Mouse (Mus musculus) adipocyte (in vitro differentiated cells): ENCODE results near the gene Olfr509.
"Not testable (repeated sequence)": the region's sequence is repeated elsewhere in the genome, so short reads cannot be mapped to it uniquely, and the experiment has no call there.

Source experiments
- DNase-seq: peaks from one replicate; pipeline ENCODE4 v3.0.0-alpha.2; 2016; ENCODE audit warnings: low spot score

Gene Olfr509

DNA sequence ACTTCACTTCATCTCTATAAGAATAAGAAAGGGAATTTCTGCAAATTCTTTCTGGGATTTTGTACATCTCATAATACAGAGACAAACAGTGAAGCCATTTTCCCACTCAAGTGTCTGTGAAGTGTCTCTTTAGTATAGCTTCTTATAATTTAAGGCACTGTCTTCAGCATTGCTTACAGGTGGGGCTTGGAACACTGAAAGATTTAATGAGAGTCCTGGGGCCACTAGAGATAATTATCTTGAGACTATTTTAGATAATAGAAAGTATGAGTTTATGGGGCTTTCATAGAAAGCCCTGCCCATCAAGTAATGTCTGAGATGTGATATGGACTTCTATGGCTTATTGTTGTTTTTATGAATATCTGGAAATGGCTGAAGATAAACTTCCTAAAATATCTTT lies at the start of gene Olfr509:
Gene Olfr509, minus strand, starts transcription at position 101 of the 400 bp plus-strand sequence.
- DNase-seq: no peak

DNA sequence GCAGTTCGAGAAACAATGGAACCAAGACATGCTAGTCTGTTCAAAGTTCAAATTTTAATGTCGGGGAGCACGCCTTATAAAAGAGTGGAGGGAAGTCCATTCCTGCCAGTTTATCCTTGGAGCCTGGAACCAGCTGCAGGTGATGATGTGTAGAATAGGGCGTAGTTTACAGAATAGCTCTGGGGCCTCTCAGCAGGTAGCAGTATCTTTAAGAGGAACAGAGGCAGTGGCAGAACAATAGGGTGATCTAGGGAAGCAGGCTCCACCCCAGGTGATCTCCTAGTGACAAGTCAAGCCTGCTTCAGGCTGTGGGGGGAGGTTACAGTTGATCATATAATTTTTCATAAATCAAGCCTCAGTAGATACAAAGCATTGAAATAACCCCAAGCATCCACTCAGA lies 27.2 kb upstream of the Olfr509 start:
- DNase-seq: no peak

DNA sequence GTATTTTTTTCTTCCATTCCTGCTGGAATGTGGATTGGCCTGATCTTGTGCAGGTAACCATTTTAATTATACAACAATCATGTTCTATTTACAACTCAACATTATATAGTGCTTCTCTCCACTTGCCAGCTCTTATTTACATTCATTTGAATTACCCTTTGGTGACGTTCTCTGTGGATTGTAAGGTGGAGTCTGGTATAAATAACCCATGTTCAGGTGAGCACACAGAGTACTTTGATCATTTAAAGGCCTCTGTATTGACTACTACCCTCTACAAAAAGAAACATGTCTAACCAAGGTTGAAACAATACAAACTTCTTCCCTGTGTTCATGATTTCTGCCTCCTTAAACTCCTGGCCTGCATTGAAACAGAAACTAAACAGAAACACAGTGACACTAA lies 19.4 kb upstream of the Olfr509 start:
- DNase-seq: no peak

DNA sequence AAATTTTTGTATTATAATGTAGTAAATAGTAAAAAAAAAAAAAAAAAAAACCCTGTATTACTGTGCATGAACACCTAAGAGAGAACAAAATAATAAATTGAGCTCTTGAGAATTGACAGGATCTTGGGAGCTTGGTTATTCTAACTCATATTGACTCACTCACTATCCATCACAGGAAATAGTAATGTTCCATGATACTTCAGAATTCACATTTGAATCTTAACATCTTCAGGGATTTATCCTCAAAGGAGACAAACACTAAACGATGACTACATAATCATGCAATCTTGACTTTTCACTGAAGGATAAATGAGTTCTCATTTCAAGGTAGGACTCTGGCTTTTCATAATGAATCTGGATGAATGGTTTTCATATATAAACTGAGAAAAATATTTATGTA lies 14.4 kb upstream of the Olfr509 start, which contains the start of gene Olfr510:
Gene Olfr510, plus strand, starts transcription at position 301 of the 400 bp plus-strand sequence.
- no peak for DNase-seq

DNA sequence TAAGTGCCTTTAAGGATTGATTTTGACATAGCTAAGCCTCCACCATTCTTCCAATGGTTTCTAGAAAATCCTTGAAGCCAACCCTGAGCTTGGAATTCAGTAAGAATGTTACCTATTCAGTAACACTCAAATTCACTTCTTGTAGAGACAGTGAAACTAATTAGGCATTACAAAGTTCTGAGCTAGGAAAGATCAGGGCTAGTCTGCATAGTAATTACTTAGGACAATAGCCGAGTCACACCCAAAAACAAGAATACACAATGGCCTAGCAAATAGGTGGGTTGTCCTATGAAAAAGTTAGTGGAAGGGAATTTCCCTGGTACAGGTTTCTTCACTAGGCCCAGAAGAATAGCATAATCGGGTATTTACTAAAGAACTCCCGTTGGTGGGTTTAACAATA lies 10.7 kb upstream of the Olfr509 start:
- DNase-seq: no peak

DNA sequence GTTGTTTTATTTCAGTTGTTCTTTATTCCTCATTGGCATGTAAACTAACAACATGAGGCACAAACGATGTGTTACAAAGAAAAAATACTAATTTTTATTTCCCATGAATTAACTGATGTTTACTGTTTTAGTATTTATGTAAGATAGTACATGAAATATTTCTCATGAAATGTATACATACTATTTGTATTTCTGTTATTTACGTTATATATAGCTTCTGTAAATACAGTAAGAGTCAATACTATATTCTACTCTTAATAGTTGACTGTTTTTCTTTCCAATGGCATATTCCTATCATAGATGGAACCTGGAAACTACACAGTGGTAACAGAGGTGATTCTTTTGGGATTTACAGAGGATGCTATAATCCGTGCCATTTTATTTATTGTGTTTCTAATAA lies 22.0 kb downstream of the Olfr509 start, which contains the start of gene Olfr508:
Gene Olfr508, plus strand, starts transcription at position 301 of the 400 bp plus-strand sequence.
- DNase-seq: no peak

DNA sequence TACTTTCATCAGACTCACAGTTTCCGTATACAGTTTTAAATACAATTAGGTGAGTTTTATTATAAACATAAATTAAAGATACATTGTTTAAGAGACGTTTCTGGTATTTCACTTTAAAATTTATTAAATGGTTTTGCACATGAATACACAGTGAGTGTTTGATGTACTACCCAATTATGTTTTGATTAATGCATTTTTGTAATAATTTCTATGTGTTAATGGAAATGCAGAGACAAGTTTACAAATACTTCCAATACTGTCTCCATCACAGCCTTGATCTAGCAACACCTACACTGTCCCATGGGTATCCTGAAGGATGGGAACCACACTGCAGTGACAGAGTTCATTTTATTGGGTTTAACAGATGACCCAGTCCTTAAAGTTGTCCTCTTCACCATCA lies 30.2 kb downstream of the Olfr509 start, which contains the start of gene Olfr507:
Gene Olfr507, plus strand, starts transcription at position 301 of the 400 bp plus-strand sequence.
- DNase-seq: no peak

DNA sequence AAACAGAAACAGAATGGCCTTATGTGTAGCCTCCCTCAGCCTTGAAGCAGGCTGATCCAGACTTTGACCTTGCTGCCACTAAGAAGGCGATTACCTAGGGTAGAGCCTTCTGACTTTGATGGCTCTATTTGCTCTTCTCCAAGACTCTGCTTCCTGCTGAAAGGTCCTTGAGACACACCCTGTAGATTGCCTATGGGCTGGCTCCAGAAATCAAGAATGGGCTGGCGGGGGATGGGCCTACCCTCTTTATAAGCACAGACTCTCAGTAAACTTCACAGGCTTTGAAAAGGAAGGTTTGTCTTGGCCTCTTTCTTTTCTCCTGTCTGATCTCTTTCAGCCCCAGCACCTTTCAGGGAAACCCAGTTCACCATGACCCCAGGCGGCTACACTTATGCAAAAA lies 34.9 kb downstream of the Olfr509 start:
- DNase-seq: not testable (repeated sequence)

DNA sequence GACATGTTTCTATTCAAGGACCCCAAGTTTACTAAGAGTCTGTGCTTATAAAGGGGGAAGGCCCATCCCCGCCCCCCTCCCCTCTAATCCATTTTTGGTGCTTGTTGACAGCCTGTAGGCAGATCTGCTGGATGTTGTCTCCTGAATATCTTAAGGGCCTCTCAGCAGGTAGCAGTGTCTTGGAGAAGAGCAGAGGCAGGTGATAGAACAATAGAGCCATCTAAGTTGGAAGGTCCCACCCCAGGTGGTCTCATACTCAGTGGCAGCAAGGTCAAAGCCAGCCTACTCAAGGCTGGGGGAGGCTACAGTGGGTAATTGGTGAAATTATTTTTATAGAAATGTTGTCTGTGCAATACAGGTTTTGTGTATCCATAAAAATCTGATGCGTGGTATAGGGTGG lies 37.6 kb downstream of the Olfr509 start:
- no peak for DNase-seq

DNA sequence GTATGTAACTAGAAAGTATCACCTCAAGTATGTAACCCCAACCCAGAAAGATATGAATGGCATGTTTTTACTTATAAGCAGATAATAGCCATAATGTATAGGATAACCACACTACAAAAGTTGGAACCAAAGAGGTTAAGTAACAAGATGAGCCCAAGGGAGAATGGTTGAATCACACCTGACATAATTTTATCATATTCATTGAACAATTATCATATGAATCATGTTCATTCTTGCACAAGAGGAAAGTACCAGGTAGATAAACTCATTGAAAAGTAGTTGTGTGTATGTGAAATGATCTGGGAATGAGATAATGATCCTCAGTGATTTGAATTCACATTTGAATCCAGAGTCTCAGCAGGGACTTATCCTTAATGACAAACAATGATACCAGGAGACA lies 41.2 kb downstream of the Olfr509 start, which contains the start of gene Olfr506:
Gene Olfr506, plus strand, starts transcription at position 301 of the 400 bp plus-strand sequence.
- no peak for DNase-seq

DNA sequence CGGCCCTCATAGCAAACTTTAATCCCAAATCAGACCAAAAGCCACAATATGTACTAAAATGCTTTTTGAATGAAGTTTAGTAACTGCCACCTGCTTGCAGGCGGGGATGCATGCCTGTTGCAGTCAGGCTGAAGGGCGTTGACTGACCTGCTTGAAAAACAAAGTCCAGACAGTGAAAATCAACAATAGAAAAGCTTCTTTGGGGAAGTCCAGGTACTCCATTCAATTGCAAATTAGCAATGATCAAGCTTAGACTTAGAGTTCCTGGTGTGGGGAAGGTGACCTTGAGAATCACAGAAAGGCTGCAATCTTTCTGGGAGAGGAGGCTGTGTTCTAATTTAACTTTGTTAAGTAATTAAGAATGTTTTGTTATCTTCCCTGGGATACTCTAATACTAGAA lies 49.8 kb downstream of the Olfr509 start:
- not testable (repeated sequence) for DNase-seq
